Mouse (Mus musculus) liver, embryonic 14.5 days (tissue): Measurements from ENCODE around the gene 6030458C11Rik.

ENCODE experiments used
- CTCF ChIP-seq: IDR thresholded peaks from 2 replicates; pipeline ENCODE4 v1.5.1; 2016; ENCODE audit warnings: antibody characterized with exemption, low read depth, control low read depth
- EP300 ChIP-seq: IDR thresholded peaks from 2 replicates; pipeline ENCODE4 v1.6.1; 2016; ENCODE audit warnings: antibody characterized with exemption, low read depth

DNA sequence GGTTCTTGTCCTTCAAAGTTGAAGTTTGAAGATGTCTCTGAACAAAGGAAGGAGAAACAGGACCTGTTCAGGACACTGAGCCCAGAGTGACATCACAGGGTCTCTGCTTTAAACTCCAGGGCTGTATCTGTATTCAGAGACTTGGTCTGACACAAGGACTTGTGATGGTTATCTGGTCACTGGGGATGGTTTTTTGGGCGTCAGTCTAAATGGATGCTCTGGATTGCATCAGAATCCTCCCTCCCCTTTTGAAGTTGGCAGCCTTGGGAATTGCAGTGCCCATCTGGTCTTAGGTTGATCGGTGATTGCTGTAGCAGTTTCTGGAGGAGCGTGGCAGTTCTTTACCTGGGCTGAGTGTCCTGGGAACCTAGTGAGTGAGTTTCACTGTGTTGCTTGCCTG, 37.6 kb upstream of the 6030458C11Rik start:
- no peak for TF ChIP-seq CTCF
- TF ChIP-seq EP300 = no peak
